Mouse (Mus musculus): ENCODE measurements around the gene Pafah1b2.
A peak's percentile ranks its signal among the peaks of the same experiment; 100 is the strongest.

Pafah1b2 gene

GRCm38 (mm10) chr9:45981331-45981730 lies 31.2 kb downstream of the Pafah1b2 start:
- no peak for DNase-seq (ENCODE audit: low spot score in 2 of 2)

GRCm38 (mm10) chr9:45980611-45981010 lies 31.9 kb downstream of the Pafah1b2 start:
- DNase-seq (ENCODE audit: low spot score in 2 of 2), result no peak

- DNase-seq (ENCODE audit: low spot score in 2 of 2), result no peak
Measured at GRCm38 (mm10) chr9:45979778-45980177, 32.7 kb downstream of the Pafah1b2 start.

- no peak for DNase-seq (ENCODE audit: low spot score in 2 of 2)
Measured at GRCm38 (mm10) chr9:45976884-45977283, 35.6 kb downstream of the Pafah1b2 start.

GRCm38 (mm10) chr9:45963577-45963976 lies 48.9 kb downstream of the Pafah1b2 start:
- DNase-seq (ENCODE audit: low spot score in 2 of 2), result no peak

GRCm38 (mm10) chr9:45961855-45962254 lies 50.6 kb downstream of the Pafah1b2 start:
- DNase-seq (ENCODE audit: low spot score in 2 of 2), result no peak

- DNase-seq (ENCODE audit: low spot score in 2 of 2), result no peak
Measured at GRCm38 (mm10) chr9:45959661-45960060, 52.8 kb downstream of the Pafah1b2 start.

GRCm38 (mm10) chr9:45958851-45959250 lies 53.6 kb downstream of the Pafah1b2 start:
- no peak for DNase-seq (ENCODE audit: low spot score in 2 of 2)

GRCm38 (mm10) chr9:45958023-45958670 lies 54.3 kb downstream of the Pafah1b2 start:
- no peak for DNase-seq (ENCODE audit: low spot score in 2 of 2)

GRCm38 (mm10) chr9:45955107-45955963 lies 57.2 kb downstream of the Pafah1b2 start, which contains the start of gene Sidt2:
Gene Sidt2, minus strand, starts transcription at chr9:45955258.
- DNase-seq (ENCODE audit: low spot score in 2 of 2), result peak; percentile 81 to 85

- DNase-seq (ENCODE audit: low spot score in 2 of 2), result peak in 1 of 2 experiments; percentile 49
Measured at GRCm38 (mm10) chr9:45954294-45955106, 58.0 kb downstream of the Pafah1b2 start.

GRCm38 (mm10) chr9:45953511-45954293 lies 58.8 kb downstream of the Pafah1b2 start:
- no peak for DNase-seq (ENCODE audit: low spot score in 2 of 2)

GRCm38 (mm10) chr9:45952890-45953289 lies 59.6 kb downstream of the Pafah1b2 start:
- DNase-seq (ENCODE audit: low spot score in 2 of 2), result no peak

GRCm38 (mm10) chr9:45952057-45952456 lies 60.4 kb downstream of the Pafah1b2 start:
- DNase-seq (ENCODE audit: low spot score in 2 of 2), result no peak

- DNase-seq (ENCODE audit: low spot score in 2 of 2), result no peak
Measured at GRCm38 (mm10) chr9:45946872-45947183, 65.7 kb downstream of the Pafah1b2 start.

- no peak for DNase-seq (ENCODE audit: low spot score in 2 of 2)
Measured at GRCm38 (mm10) chr9:45946182-45946871, 66.2 kb downstream of the Pafah1b2 start.

GRCm38 (mm10) chr9:45945721-45946120 lies 66.8 kb downstream of the Pafah1b2 start:
- DNase-seq (ENCODE audit: low spot score in 2 of 2), result no peak

GRCm38 (mm10) chr9:45944506-45945400 lies 67.7 kb downstream of the Pafah1b2 start:
- DNase-seq (ENCODE audit: low spot score in 2 of 2), result no peak

- no peak for DNase-seq (ENCODE audit: low spot score in 2 of 2)
Measured at GRCm38 (mm10) chr9:45943628-45944505, 68.6 kb downstream of the Pafah1b2 start.
